Mouse (Mus musculus): ENCODE measurements around the gene Bcas1.

Bcas1 gene

GRCm38 (mm10) chr2:170308033-170308820 is 119.4 kb downstream of the Bcas1 start:
- DNase-seq = no peak

DNA sequence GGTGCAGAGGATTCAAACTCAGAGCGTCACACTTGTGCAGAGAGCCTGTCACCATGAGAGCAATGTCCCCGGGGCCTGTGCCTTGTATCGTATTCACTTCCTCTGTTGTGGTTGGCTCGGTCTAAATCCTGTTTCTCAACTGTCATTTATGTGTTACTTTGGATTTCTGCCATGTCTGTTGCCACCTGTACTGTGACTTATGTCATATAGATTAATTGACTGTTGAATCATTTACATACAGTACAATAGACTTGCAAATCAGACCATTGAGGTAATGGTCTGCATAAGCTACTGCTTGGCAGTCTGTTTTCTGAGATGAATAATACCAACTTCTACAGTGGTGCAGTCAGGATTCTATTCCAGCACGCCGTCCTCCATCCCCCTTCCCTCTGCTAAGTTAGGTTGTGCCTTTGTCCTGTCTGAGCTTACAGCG is 120.0 kb downstream of the Bcas1 start:
- peak in 1 of 2 experiments; percentile 44 for DNase-seq

GRCm38 (mm10) chr2:170306637-170307320 is 120.9 kb downstream of the Bcas1 start:
- peak in 1 of 2 experiments; percentile 37 for DNase-seq

- no peak for DNase-seq
These were observed 122.9 kb downstream of the Bcas1 start for GRCm38 (mm10) chr2:170304766-170305165.

DNA sequence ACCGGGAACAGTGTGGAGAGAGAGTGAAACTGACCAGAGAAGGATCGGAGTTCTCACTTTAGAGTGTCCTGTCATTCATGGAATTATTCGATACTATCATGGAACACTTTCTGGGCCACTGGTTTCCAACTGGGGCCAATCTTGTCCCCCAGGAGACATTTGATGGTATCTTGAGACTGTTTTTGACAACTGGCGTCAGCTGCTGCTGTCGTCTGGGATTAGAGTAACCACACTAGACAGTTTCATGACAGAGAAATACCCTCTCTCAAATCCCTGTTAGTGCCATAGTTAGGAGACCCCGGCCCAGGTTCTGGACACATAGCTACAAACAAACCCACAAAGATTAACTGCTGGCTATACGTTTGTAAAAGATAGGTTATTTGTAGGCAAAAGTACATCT is 124.0 kb downstream of the Bcas1 start:
- no peak for DNase-seq

DNA sequence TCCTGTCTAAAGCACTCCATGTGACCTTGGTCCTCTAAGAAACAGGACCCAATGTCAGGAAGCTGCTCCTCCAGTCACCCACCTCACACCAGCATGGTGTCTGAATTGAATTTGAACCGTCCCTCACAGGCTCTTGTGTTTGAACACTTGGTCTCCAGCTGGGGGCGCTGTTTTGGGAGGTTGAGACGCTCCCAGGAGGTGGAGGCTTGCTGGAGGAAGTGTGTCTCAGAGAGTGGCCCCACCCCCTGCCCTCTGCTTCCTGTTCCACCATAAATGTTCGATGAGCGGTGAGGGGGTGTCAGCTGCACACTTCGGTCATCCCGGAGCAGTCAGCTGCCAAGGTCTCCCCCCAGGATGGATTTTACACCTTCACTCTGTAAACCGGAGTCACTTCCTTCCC is 124.8 kb downstream of the Bcas1 start:
- peak in 1 of 2 experiments; percentile 26 for DNase-seq
